Mouse (Mus musculus) kidney, embryonic 16.5 days (tissue): Measurements from ENCODE around the gene Gm10961. TPM values are rescaled to one million over a fixed set of nuclear protein-coding genes. Genes with fewer than 3 reads are reported as not detected.
A peak's percentile ranks its signal among the peaks of the same experiment; 100 is the strongest.

Experiments
- ATAC-seq: fragments of 200-750 bp; cut with Nextera tagmentation; 2 replicates; pipeline ENCODE4 v1.8.0; 2017; ENCODE audit warnings: moderate TSS enrichment; ENCODE audit not compliant: low FRiP score, low TSS enrichment
- H3K27ac ChIP-seq: fragments of 300-500 bp; sonication (generic); 2 replicates; pipeline ENCODE4 v1.5.1; 2014; ENCODE audit warnings: low read length
- H3K27me3 ChIP-seq: fragments of 300-500 bp; sonication (generic); 2 replicates; pipeline ENCODE4 v1.6.1; 2014; ENCODE audit warnings: low read length, control low read depth, mixed read lengths; ENCODE audit not compliant: insufficient read depth
- H3K36me3 ChIP-seq: fragments of 300-500 bp; sonication (generic); 2 replicates; pipeline ENCODE4 v1.6.1; 2014; ENCODE audit warnings: low read length, control low read depth, mixed read lengths; ENCODE audit not compliant: insufficient read depth
- H3K4me1 ChIP-seq: fragments of 300-500 bp; sonication (generic); 2 replicates; pipeline ENCODE4 v1.6.1; 2014; ENCODE audit warnings: low read length, control low read depth, mixed read lengths; ENCODE audit not compliant: insufficient read depth
- H3K4me2 ChIP-seq: fragments of 300-500 bp; sonication (generic); replicated peaks from 2 replicates; pipeline ENCODE4 v1.6.1; 2014; ENCODE audit warnings: low read depth, low read length
- H3K4me3 ChIP-seq: fragments of 300-500 bp; sonication (generic); 2 replicates; pipeline ENCODE4 v1.5.1; 2014; ENCODE audit warnings: mild to moderate bottlenecking, low read length
- H3K9ac ChIP-seq: fragments of 300-500 bp; sonication (generic); replicated peaks from 2 replicates; pipeline ENCODE4 v1.6.1; 2014; ENCODE audit warnings: low read length
- H3K9me3 ChIP-seq: fragments of 300-500 bp; sonication (generic); 2 replicates; pipeline ENCODE4 v1.6.1; 2016; ENCODE audit warnings: low read length, control low read depth
- WGBS: fragments of 180-500 bp; shearing (Covaris S2); extraction: QIAGEN DNeasy Blood & Tissue Kit; methylation state at CpG from one replicate; pipeline ENCODE4 v1.1.7; 2014; 5-methylcytosine and 5-hydroxymethylcytosine counted together
- polyA plus RNA-seq: library from polyadenylated mRNA; unstranded; fragments of >200 nt; fragmentation: Nextera tagmentation; extraction: Ambion mirVana; gene quantifications from 2 replicates; pipeline ENCODE4 v1.2.1, GENCODE M21; 2015

Gm10961 gene
- polyA plus RNA-seq, result not detected in 2 replicates

DNA sequence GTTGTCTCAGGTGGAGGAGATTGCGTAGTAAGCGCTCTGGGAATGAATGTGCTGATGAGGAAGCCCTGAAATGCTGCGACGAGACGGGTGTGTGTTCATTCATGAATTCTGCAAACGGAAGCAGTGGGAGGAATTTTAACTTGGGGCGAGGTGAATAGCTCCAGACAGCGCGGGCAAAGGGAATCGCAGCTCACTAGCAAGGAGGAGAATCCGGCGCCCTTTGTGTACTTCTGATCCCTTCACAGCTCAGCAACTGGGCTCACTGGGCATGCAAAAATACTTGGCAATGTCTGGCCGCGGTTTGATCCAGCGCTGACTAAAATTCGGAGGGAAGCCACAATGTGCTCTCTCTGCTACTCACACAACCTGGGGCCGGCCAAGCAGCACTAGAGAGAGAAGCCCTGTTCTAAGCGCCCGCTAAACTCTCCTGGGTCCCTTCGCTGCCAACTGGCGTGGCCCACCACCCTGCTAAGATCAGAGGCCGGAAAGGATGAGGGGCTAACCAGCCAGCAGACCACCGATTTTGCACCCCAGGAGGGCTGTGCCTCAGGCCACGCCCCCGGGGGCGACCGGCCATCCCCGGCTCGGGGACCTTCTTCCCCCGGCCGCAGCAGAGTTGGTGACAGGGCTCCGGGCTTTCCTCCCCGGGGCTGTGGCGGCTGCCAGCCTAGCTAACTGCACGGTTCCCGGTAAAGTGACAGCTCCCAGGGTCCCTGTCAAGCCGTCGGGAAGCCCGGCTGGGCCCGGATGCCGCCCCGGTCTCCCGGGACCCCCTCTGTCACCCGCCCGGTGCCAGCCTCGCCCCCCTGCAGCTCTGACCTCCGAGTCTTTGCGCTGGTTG is at the start of gene Gm10961:
Gene Gm10961, plus strand, starts transcription at position 641 of the 841 bp plus-strand sequence.
- peaks cover 8% of the 10 kb centered on the region for H3K4me1 ChIP-seq

GRCm38 (mm10) chr3:107582130-107582874 is 48.8 kb upstream of the Gm10961 start:
- Histone ChIP-seq H3K4me1 (peaks cover 9% of the 10 kb centered on the region), H3K27me3 (peaks cover 87% of the 10 kb centered on the region), H3K4me2 (peak overlapping the region; percentile 51), H3K9ac (no peak overlapping the region), H3K4me3 (peak overlapping the region; percentile 36), H3K27ac (no peak overlapping the region), H3K9me3 (no peaks in the 10 kb centered on the region), H3K36me3 (no peaks in the 10 kb centered on the region)
- 3% methylated on average over 18 of the region's 18 CpGs for WGBS
- no peak for ATAC-seq

More for the DNA sequence above, at the start of gene Gm10961:
- peak within 1 kb of the TSS; percentile 93 for H3K9ac ChIP-seq
- ATAC-seq, result peak; percentile 79
- peak within 1 kb of the TSS; percentile 78 for H3K27ac ChIP-seq
- H3K4me3 ChIP-seq, result peak within 1 kb of the TSS; percentile 100
- no peaks in the 10 kb centered on the region for H3K9me3 ChIP-seq
- H3K27me3 ChIP-seq, result no peaks in the 10 kb centered on the region
- peaks cover 17% of the 10 kb centered on the region for H3K36me3 ChIP-seq
- H3K4me2 ChIP-seq, result peak within 1 kb of the TSS; percentile 88
- WGBS, result 1% methylated on average over 47 of the region's 48 CpGs

DNA sequence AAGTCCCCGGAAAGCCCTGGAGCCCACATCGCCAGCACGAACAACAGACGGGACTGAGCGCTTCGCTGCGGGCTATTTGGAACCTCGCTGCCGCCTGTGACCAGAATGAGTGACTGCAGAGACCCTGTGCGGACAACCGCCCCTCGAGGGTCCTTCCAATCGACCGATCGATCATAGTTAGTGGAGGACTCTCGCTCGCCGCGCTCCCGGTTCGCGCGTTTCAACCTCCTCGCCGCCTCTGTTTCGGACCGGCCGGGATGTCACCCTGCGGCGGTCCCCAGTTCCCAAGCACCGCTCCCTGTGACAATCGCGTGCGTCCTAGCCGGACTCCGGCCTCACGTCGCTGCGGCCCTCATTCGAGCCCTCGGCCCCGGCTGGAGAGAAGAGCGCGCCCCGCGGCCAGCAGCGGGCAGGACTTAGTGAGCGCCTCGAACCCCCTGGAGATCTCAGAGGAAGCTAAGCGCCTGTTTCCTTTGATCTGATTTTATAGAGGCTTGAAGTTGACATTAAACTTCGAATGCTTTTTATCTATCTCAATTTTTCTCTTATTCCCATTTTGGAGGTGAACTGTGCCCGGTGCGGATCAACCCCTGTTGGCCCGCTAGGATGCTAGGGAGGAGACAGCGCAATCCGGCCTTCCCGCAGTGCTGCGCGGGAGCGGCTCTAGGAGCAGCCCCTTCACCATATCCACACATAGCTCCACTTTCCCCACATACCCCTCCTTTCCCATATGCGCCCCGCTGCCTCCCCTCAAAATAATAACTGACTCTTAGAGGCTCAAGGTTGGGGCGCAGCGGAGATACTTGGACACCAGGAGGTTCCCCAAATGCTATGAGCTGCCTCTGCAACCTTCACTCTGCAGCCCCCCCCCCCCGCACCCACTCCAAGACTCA is 48.0 kb upstream of the Gm10961 start:
- ATAC-seq, result no peak
- under 1% methylated on average over 65 of the region's 65 CpGs for WGBS

DNA sequence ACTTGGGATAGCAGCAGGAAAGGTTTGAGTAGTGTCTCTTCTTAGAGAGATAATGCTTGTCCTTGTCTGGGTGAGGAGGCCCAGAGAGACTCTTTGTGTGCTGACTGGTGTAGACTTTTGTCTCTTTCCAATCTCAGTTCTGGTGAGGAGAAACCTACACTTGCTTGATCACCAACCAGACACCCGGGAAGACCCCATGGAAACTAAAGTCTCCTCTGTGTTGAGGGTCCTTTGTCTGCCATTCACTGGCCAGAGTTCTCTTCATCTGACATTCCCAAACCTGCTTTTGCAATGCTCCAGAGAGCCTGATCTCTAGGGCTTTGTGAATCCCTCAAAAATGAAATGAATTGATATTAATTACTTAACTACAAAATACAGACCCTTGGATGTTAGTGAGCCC is 47.2 kb upstream of the Gm10961 start:
- no peak overlapping the region for H3K27ac ChIP-seq
- H3K9ac ChIP-seq, result no peak overlapping the region
- no peak overlapping the region for H3K4me3 ChIP-seq
- no peak overlapping the region for H3K4me2 ChIP-seq
- H3K9me3 ChIP-seq, result no peaks in the 10 kb centered on the region
- no peak for ATAC-seq
- WGBS, result 18% methylated on average over 1 of the region's 1 CpGs
- H3K27me3 ChIP-seq, result peaks cover 97% of the 10 kb centered on the region
- H3K4me1 ChIP-seq, result peaks cover 9% of the 10 kb centered on the region
- no peaks in the 10 kb centered on the region for H3K36me3 ChIP-seq

More for the DNA sequence above, 48.0 kb upstream of the Gm10961 start:
- H3K36me3 ChIP-seq, result no peaks in the 10 kb centered on the region
- H3K27me3 ChIP-seq, result peaks cover 95% of the 10 kb centered on the region
- H3K27ac ChIP-seq, result no peak overlapping the region
- peaks cover 9% of the 10 kb centered on the region for H3K4me1 ChIP-seq
- peak overlapping the region; percentile 51 for H3K4me2 ChIP-seq
- H3K4me3 ChIP-seq, result peak overlapping the region; percentile 36
- H3K9ac ChIP-seq, result no peak overlapping the region
- H3K9me3 ChIP-seq, result no peaks in the 10 kb centered on the region

DNA sequence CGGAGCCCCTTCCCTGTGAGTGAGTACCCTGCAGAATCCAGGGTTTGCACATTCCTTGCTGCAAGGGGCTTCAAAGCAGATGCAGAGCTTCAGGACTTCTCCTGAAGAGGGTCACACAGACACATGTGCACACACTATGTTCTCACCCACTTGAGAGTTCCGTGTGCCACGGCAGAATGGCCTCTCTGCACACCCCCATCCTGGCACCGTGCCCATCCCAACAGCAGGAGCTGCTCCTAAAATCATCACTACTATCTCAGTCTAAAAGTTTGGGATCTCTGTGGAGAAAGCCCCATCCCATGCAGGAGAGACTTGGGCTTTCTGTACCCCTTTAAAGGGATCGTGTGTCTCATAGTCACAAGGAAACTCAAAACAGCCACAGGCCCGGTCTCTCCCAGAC is 44.6 kb upstream of the Gm10961 start:
- ATAC-seq, result no peak
- no peak overlapping the region for H3K27ac ChIP-seq

GRCm38 (mm10) chr3:107591612-107592011 is 39.5 kb upstream of the Gm10961 start:
- WGBS, result 73% methylated on average over 1 of the region's 1 CpGs

More for the DNA sequence above, 44.6 kb upstream of the Gm10961 start:
- no peak overlapping the region for H3K4me3 ChIP-seq
- H3K9me3 ChIP-seq, result no peaks in the 10 kb centered on the region
- peaks cover 9% of the 10 kb centered on the region for H3K4me1 ChIP-seq
- no peaks in the 10 kb centered on the region for H3K36me3 ChIP-seq
- H3K27me3 ChIP-seq, result peaks cover 96% of the 10 kb centered on the region
- 73% methylated on average over 6 of the region's 6 CpGs for WGBS
- H3K4me2 ChIP-seq, result no peak overlapping the region
- no peak overlapping the region for H3K9ac ChIP-seq

GRCm38 (mm10) chr3:107593632-107594031 is 37.5 kb upstream of the Gm10961 start:
- Histone ChIP-seq H3K4me1 (peaks cover 10% of the 10 kb centered on the region), H3K4me2 (no peak overlapping the region), H3K27ac (no peak overlapping the region), H3K27me3 (peaks cover 88% of the 10 kb centered on the region), H3K9ac (no peak overlapping the region), H3K36me3 (no peaks in the 10 kb centered on the region), H3K4me3 (no peak overlapping the region), H3K9me3 (no peaks in the 10 kb centered on the region)
- ATAC-seq, result no peak
- 17% methylated on average over 2 of the region's 2 CpGs for WGBS

More at GRCm38 (mm10) chr3:107591612-107592011, 39.5 kb upstream of the Gm10961 start:
- H3K4me2 ChIP-seq, result no peak overlapping the region
- H3K27me3 ChIP-seq, result peaks cover 92% of the 10 kb centered on the region
- H3K9me3 ChIP-seq, result no peaks in the 10 kb centered on the region
- H3K36me3 ChIP-seq, result no peaks in the 10 kb centered on the region
- no peak overlapping the region for H3K27ac ChIP-seq
- no peak for ATAC-seq
- no peak overlapping the region for H3K9ac ChIP-seq
- no peak overlapping the region for H3K4me3 ChIP-seq
- peaks cover 10% of the 10 kb centered on the region for H3K4me1 ChIP-seq

GRCm38 (mm10) chr3:107594662-107595263 is 36.4 kb upstream of the Gm10961 start, which contains the start of gene Alx3:
Gene Alx3 (plus strand): TSS chr3:107595031.
- Histone ChIP-seq H3K4me1 (peaks cover 10% of the 10 kb centered on the region), H3K4me2 (peak within 1 kb of the TSS; percentile 63), H3K36me3 (no peaks in the 10 kb centered on the region), H3K27me3 (peaks cover 88% of the 10 kb centered on the region), H3K9ac (peak within 1 kb of the TSS; percentile 59), H3K27ac (no peak within 1 kb of the TSS), H3K4me3 (peak within 1 kb of the TSS; percentile 45), H3K9me3 (no peaks in the 10 kb centered on the region)
- under 1% methylated on average over 25 of the region's 46 CpGs for WGBS
- ATAC-seq, result peak; percentile 43
